Mouse (Mus musculus): ENCODE data around the gene 4933407L21Rik.

DNA sequence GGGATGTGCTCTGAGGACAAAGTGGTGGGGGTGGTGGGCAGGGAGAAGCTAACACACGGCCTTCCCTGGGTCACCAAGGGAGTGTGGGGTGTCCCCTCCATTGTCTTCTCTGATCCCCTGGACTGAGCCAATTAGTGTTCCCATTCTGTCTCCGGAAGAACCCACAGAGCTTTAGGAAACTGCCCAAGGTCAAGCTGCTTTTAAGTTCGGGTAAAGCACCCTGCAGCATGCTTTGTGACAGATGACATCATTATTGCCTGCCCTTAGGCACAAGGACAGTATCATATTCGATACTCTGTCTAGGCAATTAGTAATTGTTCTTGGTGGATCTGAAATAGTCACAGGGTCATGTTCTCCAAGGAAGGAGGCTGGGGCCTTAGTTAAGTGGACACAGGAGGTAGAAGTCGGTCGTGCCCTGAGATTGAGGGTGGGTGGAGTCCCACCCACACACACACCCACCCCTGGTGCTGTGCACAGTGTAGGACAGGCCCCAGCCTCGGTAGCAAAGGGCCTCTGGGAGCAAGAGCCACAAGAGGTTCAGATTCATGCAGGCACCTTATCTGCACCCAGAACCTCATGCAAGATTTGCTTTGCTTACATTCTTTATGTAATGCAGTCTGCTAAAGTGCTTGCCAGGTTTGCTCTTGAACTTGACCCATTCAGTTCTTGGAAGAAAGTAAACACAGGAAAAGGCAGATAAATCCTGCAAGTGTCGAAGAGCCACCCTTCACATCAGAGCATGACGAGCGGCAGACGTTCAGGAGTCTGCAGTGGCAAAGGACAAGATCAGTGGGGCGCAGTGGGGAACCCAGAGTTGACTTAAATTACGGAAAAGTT lies 19.3 kb upstream of the 4933407L21Rik start:
- TF ChIP-seq POLR2A (IDR thresholded peaks at IDR 0.05; ENCODE audit: low read depth, low read length): no peak
- TF ChIP-seq CTCF (conservative IDR thresholded peaks at IDR 0.05; ENCODE audit: insufficient read depth, insufficient read length, low read depth, low read length): no peak

All from kidney, adult 2 months (tissue).